ENCODE assay signal across 8 mouse cellular contexts in genomic region chr2:120268635-120269034, GRCm38 (mm10). TPM values are rescaled to one million over a fixed set of nuclear protein-coding genes. Genes with fewer than 3 reads are reported as not detected.
DNase-seq lines count a peak whose midpoint lies in the region; ATAC-seq and TF ChIP-seq lines count a peak whose summit lies in the region.

No protein-coding gene starts in this region.

- no peaks in the 10 kb centered on the region for H3K9me3 ChIP-seq in liver, embryonic 11.5 days (ENCODE audit: control insufficient read depth, low read length)

- H3K36me3 ChIP-seq in thymus, adult 2 months (ENCODE audit: control insufficient read depth, insufficient read depth, low read length), result no peaks in the 10 kb centered on the region
- H3K36me3 ChIP-seq in liver, embryonic 11.5 days (ENCODE audit: control insufficient read depth, insufficient read depth, low read length), result no peaks in the 10 kb centered on the region

- H3K4me2 ChIP-seq in liver, embryonic 11.5 days, result peak overlapping the region; percentile 38

- no peak for TF ChIP-seq POLR2A in thymus, adult 2 months (IDR thresholded peaks at IDR 0.05; ENCODE audit: control insufficient read depth, extremely low read depth, insufficient read depth, low read length, poor library complexity)

- H3K9ac ChIP-seq in liver, embryonic 11.5 days (ENCODE audit: low read depth, low read length), result no peak overlapping the region

- H3K27me3 ChIP-seq in thymus, adult 2 months (ENCODE audit: control insufficient read depth, insufficient read depth, low read length), result no peaks in the 10 kb centered on the region
- peaks cover 2% of the 10 kb centered on the region; the same call in 1 of the 2 replicates for H3K27me3 ChIP-seq in liver, embryonic 11.5 days (replicated peaks; ENCODE audit: control insufficient read depth, insufficient read depth, low read length)

- WGBS in thymus, adult 2 months, result 11% methylated on average over 9 of the region's 9 CpGs
- WGBS in liver, embryonic 11.5 days, result 4% methylated on average over 9 of the region's 9 CpGs

- H3K4me1 ChIP-seq in thymus, adult 2 months (replicated peaks; ENCODE audit: control insufficient read depth, insufficient read depth, low read length), result no peaks in the 10 kb centered on the region
- H3K4me1 ChIP-seq in liver, embryonic 11.5 days (replicated peaks; ENCODE audit: control insufficient read depth, insufficient read depth, low read length), result no peaks in the 10 kb centered on the region

- no peak overlapping the region for H3K4me3 ChIP-seq in thymus, adult 2 months (ENCODE audit: control insufficient read depth, insufficient read depth, low read length)
- no peak overlapping the region for H3K4me3 ChIP-seq in liver, embryonic 11.5 days (ENCODE audit: low read depth, low read length)

- H3K27ac ChIP-seq in thymus, adult 2 months (ENCODE audit: control insufficient read depth, insufficient read depth, low read length), result no peak overlapping the region
- no peak overlapping the region for H3K27ac ChIP-seq in liver, embryonic 11.5 days (ENCODE audit: low read depth, low read length)

- TF ChIP-seq CTCF in thymus, adult 2 months (IDR thresholded peaks at IDR 0.05; ENCODE audit: borderline replicate concordance, control insufficient read depth, extremely low read depth, insufficient read depth, low read length, poor library complexity), result no peak

- DNase-seq in frontal cortex, postnatal 25 days (ENCODE audit: low spot score in 2 of 2), result no peak
- DNase-seq in thymus, adult 2 months, result peak; percentile 20
- DNase-seq in thymus, adult 18-20 months, result no peak
- DNase-seq in liver, embryonic 11.5 days (ENCODE audit: low spot score), result no peak
- peak; percentile 6 for DNase-seq in thymus, postnatal 25 days
- DNase-seq in c-Kit-positive CD71-positive TER-119-positive erythroid progenitor cells, embryonic 14.5 days (ENCODE audit: low spot score), result no peak
- no peak for DNase-seq in cerebellum, adult 11-12 months

- peak; percentile 69; the same call in 1 of the 2 replicates for ATAC-seq in frontal cortex, adult (ENCODE audit: low TSS enrichment)
- ATAC-seq in liver, embryonic 11.5 days (replicated peaks; ENCODE audit: low FRiP score), result no peak

RNA-seq across cellular contexts. Expression of gene Pla2g4d, which starts 20.4 kb away (rescaled TPM):
- polyA plus RNA-seq in thymus, adult 2 months (2012; rRNA removed), result 0.15 and 0.19 TPM in 2 replicates
- not detected in 2 replicates for polyA plus RNA-seq in liver, embryonic 11.5 days (2014; fragmentation: Nextera tagmentation; extraction: Ambion mirVana)

RNA-seq across cellular contexts. Expression of gene Pla2g4e, which starts 23.5 kb away (rescaled TPM):
- polyA plus RNA-seq in thymus, adult 2 months (2012; rRNA removed), result 0.28 and 0.61 TPM in 2 replicates
- polyA plus RNA-seq in liver, embryonic 11.5 days (2014; fragmentation: Nextera tagmentation; extraction: Ambion mirVana), result not detected in 2 replicates

RNA-seq across cellular contexts. Expression of gene Pla2g4f, which starts 45.3 kb away (rescaled TPM):
- 2.2 and 2.9 TPM in 2 replicates for polyA plus RNA-seq in thymus, adult 2 months (2012; rRNA removed)
- polyA plus RNA-seq in liver, embryonic 11.5 days (2014; fragmentation: Nextera tagmentation; extraction: Ambion mirVana), result 0.10 TPM in 1 of 2 replicates, not detected in the other

Comparison
In these comparisons a context has a peak if more than half of its experiments do, and no peak if none do; other contexts are left out.
1. DNase-seq: peak in thymus, adult 2 months (single experiment) and thymus, postnatal 25 days (single experiment); none in frontal cortex, postnatal 25 days (0 of 2), thymus, adult 18-20 months (0 of 2), liver, embryonic 11.5 days (single experiment), c-Kit-positive CD71-positive TER-119-positive erythroid progenitor cells, embryonic 14.5 days (single experiment) and cerebellum, adult 11-12 months (single experiment).